Mouse (Mus musculus) neural tube, embryonic 12.5 days (tissue): ENCODE data around the gene Gja5. TPM values are rescaled to one million over a fixed set of nuclear protein-coding genes. Genes with fewer than 3 reads are reported as not detected.

Source experiments
- ATAC-seq: fragments of 200-750 bp; cut with Nextera tagmentation; 2 replicates; pipeline ENCODE4 v1.8.0; 2017; ENCODE audit warnings: low read depth, mild to moderate bottlenecking, moderate TSS enrichment, moderate library complexity; ENCODE audit not compliant: low FRiP score
- H3K27ac ChIP-seq: fragments of 300-500 bp; sonication (generic); 2 replicates; pipeline ENCODE4 v1.5.1; 2016
- H3K27me3 ChIP-seq: fragments of 300-500 bp; sonication (generic); replicated peaks from 2 replicates; pipeline ENCODE4 v1.6.1; 2016; ENCODE audit warnings: mild to moderate bottlenecking
- H3K36me3 ChIP-seq: fragments of 300-500 bp; sonication (generic); 2 replicates; pipeline ENCODE4 v1.6.1; 2016; ENCODE audit warnings: mild to moderate bottlenecking
- H3K4me1 ChIP-seq: fragments of 300-500 bp; sonication (generic); 2 replicates; pipeline ENCODE4 v1.6.1; 2016
- H3K4me2 ChIP-seq: fragments of 300-500 bp; sonication (generic); replicated peaks from 2 replicates; pipeline ENCODE4 v1.6.1; 2016; ENCODE audit warnings: mild to moderate bottlenecking
- H3K4me3 ChIP-seq: fragments of 300-500 bp; sonication (generic); 2 replicates; pipeline ENCODE4 v1.5.1; 2016
- H3K9ac ChIP-seq: fragments of 300-500 bp; sonication (generic); 2 replicates; pipeline ENCODE4 v1.6.1; 2016; ENCODE audit warnings: mild to moderate bottlenecking
- H3K9me3 ChIP-seq: fragments of 300-500 bp; sonication (generic); 2 replicates; pipeline ENCODE4 v1.6.1; 2016; ENCODE audit warnings: mild to moderate bottlenecking
- WGBS: fragments of 180-500 bp; shearing (Covaris S2); methylation state at CpG from one replicate; pipeline ENCODE4 v1.1.7; 2016; 5-methylcytosine and 5-hydroxymethylcytosine counted together
- polyA plus RNA-seq: library from polyadenylated mRNA; unstranded; fragments of >200 nt; fragmentation: Nextera tagmentation; extraction: Ambion mirVana; gene quantifications from 2 replicates; pipeline ENCODE4 v1.2.1, GENCODE M21; 2016

Gene Gja5
- 6.9 and 11.7 TPM in 2 replicates for polyA plus RNA-seq

DNA sequence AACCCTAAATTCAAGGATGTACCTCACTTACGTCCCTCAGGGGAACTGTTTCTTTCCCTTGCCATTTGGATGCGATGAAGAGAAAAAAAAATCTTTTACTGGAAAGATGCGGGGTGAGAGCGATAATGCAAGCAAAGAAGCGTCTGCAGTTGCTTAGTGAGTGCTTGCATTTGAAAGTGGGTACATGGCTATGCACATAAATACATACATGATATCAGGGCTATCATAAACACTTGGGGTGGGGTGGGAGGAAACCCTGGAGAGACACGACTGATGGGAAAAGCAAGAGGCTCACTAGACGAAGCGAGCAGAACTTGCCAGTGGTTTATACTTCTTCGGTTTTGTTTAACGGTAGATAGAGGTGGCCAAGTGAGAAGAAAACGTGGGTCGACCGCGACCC lies at the start of gene Gja5:
Gene Gja5, plus strand, starts transcription at position 301 of the 400 bp plus-strand sequence.
- Histone ChIP-seq H3K27me3 (no peaks in the 10 kb centered on the region), H3K27ac (no peak within 1 kb of the TSS), H3K36me3 (no peaks in the 10 kb centered on the region), H3K4me2 (peak within 1 kb of the TSS; percentile 80), H3K4me3 (peak within 1 kb of the TSS; percentile 95), H3K9me3 (no peaks in the 10 kb centered on the region), H3K4me1 (peaks cover 7% of the 10 kb centered on the region), H3K9ac (peak within 1 kb of the TSS; percentile 92)
- no peak for ATAC-seq
- WGBS: 19% methylated on average over 14 of the region's 14 CpGs

DNA sequence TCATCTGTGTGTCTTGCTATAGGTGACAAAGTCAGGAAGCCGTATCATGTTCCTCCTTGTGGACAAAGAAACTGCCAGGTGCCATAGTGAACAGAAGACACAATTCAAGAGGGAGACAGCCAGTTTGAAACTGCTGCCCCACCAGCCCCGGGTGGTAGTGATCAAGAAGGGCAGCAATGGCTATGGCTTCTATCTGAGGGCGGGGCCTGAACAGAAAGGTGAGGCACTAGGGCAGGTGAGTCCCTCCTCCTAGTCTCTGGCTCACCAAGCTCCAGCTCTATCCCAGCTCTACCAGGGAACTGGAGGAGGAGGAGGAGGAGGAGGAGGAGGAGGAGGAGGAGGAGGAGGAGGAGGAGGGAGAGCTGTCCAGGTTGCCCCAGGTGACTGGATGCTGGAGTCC lies 48.7 kb upstream of the Gja5 start:
- peaks cover 3% of the 10 kb centered on the region for H3K36me3 ChIP-seq
- no peak overlapping the region for H3K4me3 ChIP-seq
- no peak overlapping the region for H3K9ac ChIP-seq
- no peaks in the 10 kb centered on the region for H3K9me3 ChIP-seq
- WGBS: 84% methylated on average over 3 of the region's 3 CpGs
- no peak overlapping the region for H3K27ac ChIP-seq
- ATAC-seq: no peak
- H3K4me1 ChIP-seq: no peaks in the 10 kb centered on the region
- H3K27me3 ChIP-seq: no peaks in the 10 kb centered on the region
- no peak overlapping the region for H3K4me2 ChIP-seq

DNA sequence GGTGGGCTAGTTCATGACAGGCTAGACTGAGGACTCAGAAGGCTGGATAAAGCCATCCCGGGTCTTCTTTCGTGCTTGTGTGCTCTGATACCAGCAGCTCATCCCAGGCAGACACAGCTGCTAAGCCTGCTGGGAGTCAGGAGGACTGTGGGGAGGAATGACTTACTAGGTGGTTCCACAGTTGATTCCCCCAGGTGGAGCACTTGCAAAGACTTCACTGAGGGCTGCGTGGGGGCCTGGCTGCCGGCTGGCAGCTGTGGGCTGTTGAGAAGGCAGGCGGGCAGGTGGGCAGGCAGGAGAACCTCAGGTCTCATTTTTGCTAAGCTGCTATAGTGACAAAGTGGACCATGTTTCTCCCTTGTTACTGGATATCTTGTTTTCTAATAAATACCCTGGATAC lies 44.0 kb upstream of the Gja5 start:
- WGBS: 95% methylated on average over 5 of the region's 5 CpGs
- Histone ChIP-seq H3K27ac (no peak overlapping the region), H3K27me3 (no peaks in the 10 kb centered on the region), H3K9ac (no peak overlapping the region), H3K4me2 (no peak overlapping the region), H3K4me3 (no peak overlapping the region), H3K9me3 (no peaks in the 10 kb centered on the region), H3K36me3 (peaks cover 3% of the 10 kb centered on the region), H3K4me1 (no peaks in the 10 kb centered on the region)
- ATAC-seq: no peak

DNA sequence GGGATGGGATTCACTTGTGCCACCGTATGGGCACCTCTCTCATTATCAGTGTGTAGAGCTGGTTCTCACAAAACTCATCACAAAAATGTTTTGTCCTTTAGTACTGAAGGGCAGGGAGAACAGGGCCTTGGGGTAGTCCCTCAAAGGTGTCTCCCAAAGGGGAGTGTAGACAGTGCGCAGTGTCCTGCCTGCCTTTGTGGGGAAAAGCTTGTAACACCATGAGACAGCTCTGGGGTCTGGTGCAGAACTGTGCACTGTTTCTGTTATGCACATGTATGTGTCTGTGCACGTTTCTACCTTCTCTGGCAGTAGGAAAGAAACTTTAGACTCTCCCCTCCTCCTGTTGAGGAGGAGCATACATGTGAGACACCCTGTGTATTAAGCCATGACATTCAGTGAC lies 36.6 kb upstream of the Gja5 start:
- no peaks in the 10 kb centered on the region for H3K27me3 ChIP-seq
- H3K36me3 ChIP-seq: peaks cover 51% of the 10 kb centered on the region
- ATAC-seq: no peak
- H3K4me2 ChIP-seq: no peak overlapping the region
- H3K27ac ChIP-seq: no peak overlapping the region
- H3K4me3 ChIP-seq: no peak overlapping the region
- H3K4me1 ChIP-seq: no peaks in the 10 kb centered on the region
- WGBS: 92% methylated on average over 3 of the region's 3 CpGs
- H3K9ac ChIP-seq: no peak overlapping the region
- no peaks in the 10 kb centered on the region for H3K9me3 ChIP-seq

DNA sequence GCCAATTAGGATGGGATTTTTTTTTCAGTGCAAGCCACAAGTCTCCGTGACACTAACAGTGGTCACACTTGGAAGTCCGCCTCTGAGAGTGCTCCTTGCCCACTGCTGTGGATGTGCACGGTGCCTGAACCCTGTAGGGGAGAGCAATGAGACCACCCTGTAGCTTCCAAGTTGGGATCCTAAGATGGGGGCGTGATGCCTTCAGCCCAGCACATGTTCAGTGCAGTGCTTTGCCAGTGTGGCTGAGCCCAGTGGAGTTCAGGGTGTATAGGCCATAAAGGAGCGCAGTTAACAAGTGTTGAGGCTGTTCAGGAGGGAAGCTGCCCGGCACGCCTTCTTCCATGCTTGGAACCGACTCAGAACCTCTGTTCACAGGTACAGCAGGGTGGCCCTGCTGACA lies 35.9 kb upstream of the Gja5 start:
- Histone ChIP-seq H3K4me2 (no peak overlapping the region), H3K4me3 (no peak overlapping the region), H3K27me3 (no peaks in the 10 kb centered on the region), H3K27ac (no peak overlapping the region), H3K36me3 (peaks cover 58% of the 10 kb centered on the region), H3K9me3 (no peaks in the 10 kb centered on the region), H3K9ac (no peak overlapping the region), H3K4me1 (no peaks in the 10 kb centered on the region)
- WGBS: 96% methylated on average over 8 of the region's 8 CpGs
- ATAC-seq: no peak

DNA sequence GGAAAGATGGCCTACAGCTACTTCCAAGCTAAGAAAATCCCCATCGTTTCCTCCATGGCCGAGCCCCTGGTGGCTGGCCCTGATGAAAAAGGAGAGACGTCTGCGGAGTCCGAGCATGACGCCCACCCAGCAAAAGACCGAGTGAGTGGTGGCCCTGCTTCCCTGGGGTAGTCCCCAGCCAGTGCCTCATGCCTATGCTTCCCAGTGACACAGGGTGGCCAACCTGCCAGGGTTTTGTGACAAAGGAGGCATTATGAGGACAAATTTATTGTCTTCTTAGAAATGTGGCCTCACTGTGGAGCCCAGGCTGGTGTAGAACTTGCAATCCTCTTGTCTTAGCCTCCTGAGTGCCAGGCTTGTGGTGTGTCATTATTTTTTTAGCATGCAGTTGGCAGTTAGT lies 35.4 kb upstream of the Gja5 start:
- H3K36me3 ChIP-seq: peaks cover 62% of the 10 kb centered on the region
- H3K9ac ChIP-seq: no peak overlapping the region
- H3K27me3 ChIP-seq: no peaks in the 10 kb centered on the region
- no peak overlapping the region for H3K4me2 ChIP-seq
- 86% methylated on average over 7 of the region's 7 CpGs for WGBS
- no peak for ATAC-seq
- H3K27ac ChIP-seq: no peak overlapping the region
- H3K9me3 ChIP-seq: no peaks in the 10 kb centered on the region
- H3K4me1 ChIP-seq: no peaks in the 10 kb centered on the region
- H3K4me3 ChIP-seq: no peak overlapping the region

DNA sequence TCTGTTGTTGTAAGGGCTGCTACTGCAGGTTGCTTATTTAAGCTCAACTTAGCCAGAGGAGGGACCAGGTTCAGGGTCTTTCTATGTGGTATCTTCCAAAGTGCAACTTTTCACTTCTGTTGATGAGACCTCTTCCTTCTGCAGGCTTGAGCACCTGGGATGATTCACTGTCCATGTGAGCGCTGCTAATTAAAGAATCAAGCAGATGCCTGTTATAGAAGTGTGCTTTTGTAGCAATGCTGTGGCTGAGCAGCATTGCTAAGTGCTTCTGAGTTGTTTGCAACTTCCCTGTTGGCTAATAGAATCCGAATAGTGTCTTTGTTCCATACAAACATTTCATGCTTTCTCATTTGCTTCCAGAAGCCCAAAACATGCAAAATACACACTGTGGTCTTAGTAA lies 34.2 kb upstream of the Gja5 start:
- no peaks in the 10 kb centered on the region for H3K9me3 ChIP-seq
- H3K4me3 ChIP-seq: no peak overlapping the region
- no peaks in the 10 kb centered on the region for H3K4me1 ChIP-seq
- WGBS: 98% methylated on average over 2 of the region's 2 CpGs
- no peak overlapping the region for H3K9ac ChIP-seq
- H3K27ac ChIP-seq: no peak overlapping the region
- H3K36me3 ChIP-seq: peaks cover 70% of the 10 kb centered on the region
- no peak for ATAC-seq
- no peak overlapping the region for H3K4me2 ChIP-seq
- H3K27me3 ChIP-seq: no peaks in the 10 kb centered on the region

DNA sequence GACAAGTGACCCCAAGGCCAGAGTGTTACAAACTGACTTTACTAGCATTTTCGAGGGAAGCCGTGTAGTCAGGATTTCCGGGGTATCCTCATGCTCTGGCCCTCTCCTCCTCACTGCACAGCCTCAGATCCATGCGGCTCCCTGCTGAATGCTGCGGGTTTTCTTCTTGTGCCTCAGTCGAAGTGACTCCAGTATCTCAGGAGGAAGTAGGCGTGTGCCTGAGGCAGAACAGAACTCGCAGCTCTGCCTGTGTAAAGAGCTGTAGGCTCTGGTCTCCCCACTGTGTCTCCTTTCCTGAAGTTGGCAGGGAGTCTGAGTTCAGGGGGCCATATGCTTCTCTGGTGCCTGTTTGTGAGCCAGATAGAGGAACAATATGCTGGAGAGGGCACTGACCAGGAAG lies 33.4 kb upstream of the Gja5 start:
- H3K4me2 ChIP-seq: no peak overlapping the region
- no peak overlapping the region for H3K4me3 ChIP-seq
- no peak overlapping the region for H3K9ac ChIP-seq
- H3K27ac ChIP-seq: no peak overlapping the region
- peaks cover 75% of the 10 kb centered on the region for H3K36me3 ChIP-seq
- no peak for ATAC-seq
- 90% methylated on average over 8 of the region's 8 CpGs for WGBS
- no peaks in the 10 kb centered on the region for H3K4me1 ChIP-seq
- no peaks in the 10 kb centered on the region for H3K9me3 ChIP-seq
- no peaks in the 10 kb centered on the region for H3K27me3 ChIP-seq

DNA sequence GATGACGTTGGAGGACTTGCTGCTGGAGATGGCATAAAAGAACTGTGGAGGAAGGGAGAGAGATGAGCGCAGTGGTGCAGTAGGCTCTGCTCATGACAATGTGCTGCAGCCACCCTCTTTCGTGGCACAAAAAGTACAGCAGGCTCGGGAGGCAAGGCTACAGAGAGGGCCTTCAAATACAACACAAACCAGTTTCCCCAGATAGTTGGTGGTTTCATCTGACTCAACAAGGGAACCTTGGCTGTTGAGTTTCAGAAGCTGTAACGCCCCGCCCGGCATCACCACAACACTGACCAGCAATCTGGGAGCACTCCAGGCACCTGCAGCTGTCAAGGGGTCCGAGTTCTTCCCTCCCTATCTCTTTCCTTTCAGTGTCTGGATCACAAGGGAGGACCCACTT lies 32.0 kb upstream of the Gja5 start:
- no peaks in the 10 kb centered on the region for H3K27me3 ChIP-seq
- ATAC-seq: no peak
- 93% methylated on average over 8 of the region's 8 CpGs for WGBS
- no peak overlapping the region for H3K4me3 ChIP-seq
- no peak overlapping the region for H3K27ac ChIP-seq
- no peak overlapping the region for H3K9ac ChIP-seq
- H3K4me1 ChIP-seq: no peaks in the 10 kb centered on the region
- no peak overlapping the region for H3K4me2 ChIP-seq
- H3K36me3 ChIP-seq: peaks cover 75% of the 10 kb centered on the region
- no peaks in the 10 kb centered on the region for H3K9me3 ChIP-seq

DNA sequence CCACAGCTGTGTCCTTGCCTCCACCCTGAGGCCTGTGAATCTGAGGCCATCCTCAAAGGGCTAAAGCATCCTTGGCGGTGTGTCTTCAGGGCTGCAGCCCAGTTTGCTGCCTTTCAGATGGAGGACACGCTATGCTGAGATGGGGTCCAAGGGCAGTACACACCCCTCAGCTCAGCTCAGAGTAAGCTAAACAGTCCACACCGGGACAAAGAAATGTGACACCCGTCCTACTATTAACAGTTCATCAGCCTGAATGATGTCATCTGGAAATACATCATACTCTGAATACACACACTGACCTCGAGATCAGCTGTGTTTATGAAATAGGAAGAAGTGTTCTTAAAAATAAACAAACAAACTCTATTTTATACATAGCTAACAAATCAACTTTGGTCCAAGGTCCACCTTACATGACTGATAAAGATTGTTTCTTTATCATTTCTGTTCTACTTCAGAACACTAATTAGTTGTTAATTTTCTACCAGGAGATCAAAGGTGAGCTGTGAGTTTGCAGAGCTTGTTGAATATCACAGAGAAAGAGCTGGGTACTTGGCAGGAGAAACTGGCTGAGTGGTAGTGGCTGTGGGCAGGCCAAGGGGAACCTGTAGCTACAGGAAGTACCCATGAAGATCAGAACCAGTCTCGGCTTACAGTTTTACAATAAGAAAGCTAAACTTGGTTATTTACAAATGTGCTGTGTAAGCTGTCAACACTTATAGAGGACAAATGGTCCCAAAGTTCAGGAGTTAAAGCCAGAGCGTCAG lies 29.5 kb upstream of the Gja5 start:
- 88% methylated on average over 7 of the region's 7 CpGs for WGBS
- H3K4me2 ChIP-seq: no peak overlapping the region
- peaks cover 66% of the 10 kb centered on the region for H3K36me3 ChIP-seq
- H3K27me3 ChIP-seq: no peaks in the 10 kb centered on the region
- H3K27ac ChIP-seq: no peak overlapping the region
- H3K4me1 ChIP-seq: no peaks in the 10 kb centered on the region
- no peak overlapping the region for H3K9ac ChIP-seq
- no peak overlapping the region for H3K4me3 ChIP-seq
- no peaks in the 10 kb centered on the region for H3K9me3 ChIP-seq
- ATAC-seq: no peak

DNA sequence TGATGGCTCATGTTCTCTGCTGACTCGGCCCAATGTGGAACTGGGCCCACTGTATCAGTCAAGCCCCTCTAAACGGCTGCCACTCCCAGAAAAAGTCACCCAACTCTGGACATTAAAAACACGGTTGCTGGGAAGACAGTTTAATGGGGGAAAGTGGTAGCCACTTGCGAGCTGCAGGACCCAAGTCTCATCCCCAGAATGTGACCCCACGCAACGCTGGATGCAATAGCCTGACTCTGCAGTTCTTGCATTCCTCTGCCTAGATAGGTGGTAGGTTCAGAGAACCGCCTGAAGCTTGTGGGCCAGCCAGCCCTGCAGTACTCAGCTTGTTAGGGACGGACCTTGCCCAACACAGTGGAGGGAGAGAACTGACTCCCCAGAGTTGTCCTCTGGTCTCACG lies 25.0 kb upstream of the Gja5 start:
- ATAC-seq: no peak
- Histone ChIP-seq H3K4me2 (no peak overlapping the region), H3K9me3 (no peaks in the 10 kb centered on the region), H3K27me3 (no peaks in the 10 kb centered on the region), H3K4me1 (no peaks in the 10 kb centered on the region), H3K36me3 (peaks cover 58% of the 10 kb centered on the region), H3K9ac (no peak overlapping the region), H3K27ac (no peak overlapping the region), H3K4me3 (no peak overlapping the region)
- 90% methylated on average over 9 of the region's 9 CpGs for WGBS

DNA sequence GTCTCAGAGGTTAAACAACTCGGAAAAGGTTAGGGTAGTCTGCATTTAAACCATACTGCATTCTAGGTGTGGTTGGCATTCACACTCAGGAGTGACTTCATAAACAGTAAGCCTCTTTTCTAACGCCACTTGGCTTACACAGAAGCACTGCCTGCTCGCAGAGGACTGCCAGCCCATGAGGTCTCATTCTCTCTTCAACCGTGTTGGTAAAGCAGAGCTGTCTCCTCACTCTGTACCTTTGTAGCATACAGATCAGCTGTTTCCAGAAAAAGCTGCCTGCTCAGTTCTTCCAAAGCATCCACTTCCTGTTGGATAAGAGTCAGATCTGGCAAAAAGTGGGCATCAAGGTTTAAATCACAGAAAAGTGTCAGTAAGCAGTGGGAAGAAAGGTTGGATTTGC lies 24.1 kb upstream of the Gja5 start:
- no peak for ATAC-seq
- no peaks in the 10 kb centered on the region for H3K27me3 ChIP-seq
- H3K9me3 ChIP-seq: no peaks in the 10 kb centered on the region
- WGBS: 88% methylated on average over 4 of the region's 4 CpGs
- no peak overlapping the region for H3K27ac ChIP-seq
- H3K4me1 ChIP-seq: no peaks in the 10 kb centered on the region
- no peak overlapping the region for H3K9ac ChIP-seq
- H3K4me3 ChIP-seq: no peak overlapping the region
- H3K4me2 ChIP-seq: no peak overlapping the region
- peaks cover 53% of the 10 kb centered on the region for H3K36me3 ChIP-seq

DNA sequence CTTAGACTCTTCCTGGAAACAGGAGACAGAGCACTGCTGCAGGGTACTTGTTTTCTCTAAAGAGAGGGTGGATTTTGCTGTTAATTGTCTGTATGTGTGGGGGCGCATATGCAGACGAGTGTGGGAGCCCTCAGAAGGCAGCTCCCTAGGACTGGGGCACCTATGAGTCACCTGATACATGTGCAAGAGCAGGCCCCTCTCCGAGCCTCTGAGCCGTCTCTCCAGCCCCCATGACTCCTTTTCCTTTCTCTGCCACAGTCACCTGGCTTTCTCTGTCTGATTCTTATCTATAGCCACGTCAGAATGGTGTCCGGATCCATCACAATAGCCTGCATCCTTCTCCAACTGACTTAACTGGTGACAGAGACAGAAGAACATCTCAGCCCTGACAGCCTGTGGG lies 22.9 kb upstream of the Gja5 start:
- ATAC-seq: no peak
- Histone ChIP-seq H3K27ac (no peak overlapping the region), H3K4me2 (no peak overlapping the region), H3K4me3 (no peak overlapping the region), H3K27me3 (no peaks in the 10 kb centered on the region), H3K9ac (no peak overlapping the region), H3K36me3 (peaks cover 54% of the 10 kb centered on the region), H3K9me3 (no peaks in the 10 kb centered on the region), H3K4me1 (no peaks in the 10 kb centered on the region)
- 94% methylated on average over 6 of the region's 6 CpGs for WGBS
